Mouse (Mus musculus) induced T-regulatory cell, adult 2 months (primary cell): Measurements from ENCODE around the gene Rad51b.

Source experiments
- DNase-seq: peaks from one replicate; pipeline ENCODE4 v3.0.0-alpha.2; 2012; ENCODE audit warnings: low read depth

The Rad51b gene

GRCm38 (mm10) chr12:79297121-79297576 lies at the start of gene Rad51b:
Rad51b (plus strand) TSS chr12:79297282.
- DNase-seq = peak; percentile 93

- DNase-seq = no peak
These were observed 49.0 kb upstream of the Rad51b start for GRCm38 (mm10) chr12:79248110-79248509.

GRCm38 (mm10) chr12:79253294-79254053 lies 43.6 kb upstream of the Rad51b start:
- no peak for DNase-seq

- DNase-seq = no peak
These were observed 42.1 kb upstream of the Rad51b start for GRCm38 (mm10) chr12:79254975-79255374.

- DNase-seq = no peak
These were observed 36.9 kb upstream of the Rad51b start for GRCm38 (mm10) chr12:79260154-79260553.

- DNase-seq = peak; percentile 21
These were observed 36.0 kb upstream of the Rad51b start for GRCm38 (mm10) chr12:79261035-79261434.

- DNase-seq = no peak
These were observed 24.5 kb upstream of the Rad51b start for GRCm38 (mm10) chr12:79272604-79273003.

GRCm38 (mm10) chr12:79279513-79280115 lies 17.5 kb upstream of the Rad51b start:
- DNase-seq = no peak

GRCm38 (mm10) chr12:79282595-79282994 lies 14.5 kb upstream of the Rad51b start:
- DNase-seq = no peak

- DNase-seq = no peak
These were observed 4.2 kb upstream of the Rad51b start for GRCm38 (mm10) chr12:79292874-79293273.

GRCm38 (mm10) chr12:79296126-79296816 lies 811 bp upstream of the Rad51b start, which contains the start of gene Zfyve26:
Zfyve26 (minus strand) TSS chr12:79296304.
- peak; percentile 96 for DNase-seq

- peak; percentile 45 for DNase-seq
These were observed 978 bp downstream of the Rad51b start for GRCm38 (mm10) chr12:79297884-79298636.

GRCm38 (mm10) chr12:79301802-79302201 lies 4.7 kb downstream of the Rad51b start:
- DNase-seq = no peak

- peak; percentile 16 for DNase-seq
These were observed 8.0 kb downstream of the Rad51b start for GRCm38 (mm10) chr12:79305131-79305530.

- no peak for DNase-seq
These were observed 8.9 kb downstream of the Rad51b start for GRCm38 (mm10) chr12:79306013-79306412.

- no peak for DNase-seq
These were observed 16.6 kb downstream of the Rad51b start for GRCm38 (mm10) chr12:79313721-79314120.

GRCm38 (mm10) chr12:79317339-79317738 lies 20.3 kb downstream of the Rad51b start:
- no peak for DNase-seq

- no peak for DNase-seq
These were observed 23.8 kb downstream of the Rad51b start for GRCm38 (mm10) chr12:79320895-79321294.

- DNase-seq = peak; percentile 60
These were observed 25.5 kb downstream of the Rad51b start for GRCm38 (mm10) chr12:79322539-79322938.

GRCm38 (mm10) chr12:79326236-79326635 lies 29.2 kb downstream of the Rad51b start:
- no peak for DNase-seq

- DNase-seq = no peak
These were observed 29.7 kb downstream of the Rad51b start for GRCm38 (mm10) chr12:79326745-79327144.

- no peak for DNase-seq
These were observed 30.8 kb downstream of the Rad51b start for GRCm38 (mm10) chr12:79327868-79328267.
